Mouse (Mus musculus) kidney, embryonic 15.5 days (tissue): ENCODE measurements at regions not wholly inside any gene's neighbourhood (a gene's known extent, or its start where the extent isn't known, plus 50 kb on each side); places are given as distances from the start of the nearest gene placed in this dataset.

ENCODE experiments used
- ATAC-seq: fragments of 200-750 bp; cut with Nextera tagmentation; replicated peaks from 2 replicates; pipeline ENCODE4 v1.8.0; 2017; ENCODE audit warnings: moderate TSS enrichment; ENCODE audit not compliant: low FRiP score
- H3K27ac ChIP-seq: fragments of 300-500 bp; sonication (generic); 2 replicates; pipeline ENCODE4 v1.5.1; 2015; ENCODE audit warnings: mild to moderate bottlenecking, inconsistent platforms
- H3K27me3 ChIP-seq: fragments of 300-500 bp; sonication (generic); 2 replicates; pipeline ENCODE4 v1.6.1; 2015; ENCODE audit warnings: inconsistent platforms
- H3K36me3 ChIP-seq: fragments of 300-500 bp; sonication (generic); 2 replicates; pipeline ENCODE4 v1.6.1; 2015; ENCODE audit warnings: inconsistent platforms
- H3K4me1 ChIP-seq: fragments of 300-500 bp; sonication (generic); 2 replicates; pipeline ENCODE4 v1.6.1; 2015; ENCODE audit warnings: inconsistent platforms
- H3K4me2 ChIP-seq: fragments of 300-500 bp; sonication (generic); 2 replicates; pipeline ENCODE4 v1.6.1; 2015; ENCODE audit warnings: moderate library complexity, mild to moderate bottlenecking, inconsistent platforms
- H3K4me3 ChIP-seq: fragments of 300-500 bp; sonication (generic); replicated peaks from 2 replicates; pipeline ENCODE4 v1.5.1; 2015; ENCODE audit warnings: mild to moderate bottlenecking, inconsistent platforms
- H3K9ac ChIP-seq: fragments of 300-500 bp; sonication (generic); 2 replicates; pipeline ENCODE4 v1.6.1; 2015; ENCODE audit warnings: mild to moderate bottlenecking, inconsistent platforms
- H3K9me3 ChIP-seq: fragments of 300-500 bp; sonication (generic); replicated peaks from 2 replicates; pipeline ENCODE4 v1.6.1; 2016; ENCODE audit warnings: inconsistent platforms
- WGBS: fragments of 180-500 bp; shearing (Covaris S2); methylation state at CpG from one replicate; pipeline ENCODE4 v1.1.7; 2015; ENCODE audit warnings: mixed read lengths; 5-methylcytosine and 5-hydroxymethylcytosine counted together

DNA sequence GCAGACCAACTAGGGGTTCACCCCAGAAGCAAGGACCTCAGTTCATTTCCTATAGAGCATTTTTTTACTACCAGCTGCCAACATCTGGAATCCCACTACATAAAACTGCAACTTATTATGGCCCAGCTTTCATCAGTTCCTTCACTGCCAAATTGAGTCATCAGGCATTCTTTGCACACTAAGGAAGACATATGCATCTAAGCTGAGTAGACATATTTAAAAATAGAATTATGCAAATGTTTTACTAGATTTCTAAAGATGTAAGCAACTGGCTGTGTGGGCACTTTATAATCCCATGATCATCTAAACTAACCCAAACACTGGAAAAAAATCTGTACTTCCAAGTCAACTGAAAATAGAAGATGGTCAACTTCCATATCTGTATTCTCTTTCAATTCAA lies 415.9 kb upstream of the Rarb start:
- no peaks in the 10 kb centered on the region for H3K36me3 ChIP-seq
- no peak overlapping the region for H3K9ac ChIP-seq
- H3K4me1 ChIP-seq: no peaks in the 10 kb centered on the region
- H3K27ac ChIP-seq: no peak overlapping the region
- H3K4me3 ChIP-seq: no peak overlapping the region
- no peaks in the 10 kb centered on the region for H3K27me3 ChIP-seq
- no peak for ATAC-seq
- no peaks in the 10 kb centered on the region for H3K9me3 ChIP-seq
- H3K4me2 ChIP-seq: no peak overlapping the region

DNA sequence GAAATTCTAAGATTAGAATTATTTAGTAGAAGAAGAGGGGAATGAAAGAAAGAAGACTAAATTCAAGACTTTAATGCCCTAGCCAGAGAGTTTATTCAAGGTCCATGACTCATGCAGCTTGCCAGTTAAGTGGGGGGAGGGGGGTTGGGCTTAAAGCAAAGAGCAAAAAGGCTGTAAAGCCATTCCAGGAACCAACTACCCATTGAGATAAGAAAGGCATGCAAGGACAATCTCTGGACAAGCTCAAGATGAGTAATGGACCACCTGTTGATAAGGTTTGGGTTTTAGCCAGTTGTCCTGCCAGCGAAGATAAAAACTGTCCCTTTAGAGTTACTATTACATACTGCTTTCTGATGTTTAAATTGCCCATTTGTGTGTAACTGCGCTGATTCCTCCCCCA lies 392.5 kb upstream of the Rarb start:
- Histone ChIP-seq H3K9me3 (0 out of 2 replicates have a peak, but pooled peaks cover 2% of the 10 kb centered on the region), H3K4me1 (no peaks in the 10 kb centered on the region), H3K27me3 (no peaks in the 10 kb centered on the region), H3K27ac (no peak overlapping the region), H3K9ac (no peak overlapping the region), H3K4me2 (no peak overlapping the region), H3K36me3 (no peaks in the 10 kb centered on the region), H3K4me3 (no peak overlapping the region)
- no peak for ATAC-seq
- WGBS: 90% methylated on average over 2 of the region's 2 CpGs

DNA sequence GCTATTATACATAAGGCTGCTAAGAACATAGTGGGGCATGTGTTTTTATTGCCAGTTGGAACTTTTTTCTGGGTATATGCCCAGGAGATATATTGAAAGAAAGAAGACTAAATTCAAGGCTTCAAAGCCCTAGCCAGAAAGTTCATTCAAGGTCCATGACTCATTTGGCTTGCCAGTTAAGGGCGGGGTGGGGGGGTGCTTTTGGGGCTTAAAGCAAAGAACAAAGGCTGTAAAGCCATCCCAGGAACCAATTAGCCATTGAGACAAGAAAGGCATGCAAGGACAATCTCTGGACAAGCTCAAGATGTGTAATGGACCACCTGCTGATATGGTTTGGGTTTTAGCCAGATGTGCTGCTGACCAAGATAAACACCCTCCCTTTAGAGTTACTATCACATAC lies 386.7 kb upstream of the Rarb start:
- H3K27me3 ChIP-seq: no peaks in the 10 kb centered on the region
- H3K4me1 ChIP-seq: no peaks in the 10 kb centered on the region
- H3K27ac ChIP-seq: no peak overlapping the region
- H3K4me3 ChIP-seq: no peak overlapping the region
- 89% methylated on average over 1 of the region's 1 CpGs for WGBS
- H3K4me2 ChIP-seq: no peak overlapping the region
- no peak overlapping the region for H3K9ac ChIP-seq
- H3K36me3 ChIP-seq: no peaks in the 10 kb centered on the region
- H3K9me3 ChIP-seq: 0 out of 2 replicates have a peak, but pooled peaks cover 2% of the 10 kb centered on the region
- no peak for ATAC-seq

DNA sequence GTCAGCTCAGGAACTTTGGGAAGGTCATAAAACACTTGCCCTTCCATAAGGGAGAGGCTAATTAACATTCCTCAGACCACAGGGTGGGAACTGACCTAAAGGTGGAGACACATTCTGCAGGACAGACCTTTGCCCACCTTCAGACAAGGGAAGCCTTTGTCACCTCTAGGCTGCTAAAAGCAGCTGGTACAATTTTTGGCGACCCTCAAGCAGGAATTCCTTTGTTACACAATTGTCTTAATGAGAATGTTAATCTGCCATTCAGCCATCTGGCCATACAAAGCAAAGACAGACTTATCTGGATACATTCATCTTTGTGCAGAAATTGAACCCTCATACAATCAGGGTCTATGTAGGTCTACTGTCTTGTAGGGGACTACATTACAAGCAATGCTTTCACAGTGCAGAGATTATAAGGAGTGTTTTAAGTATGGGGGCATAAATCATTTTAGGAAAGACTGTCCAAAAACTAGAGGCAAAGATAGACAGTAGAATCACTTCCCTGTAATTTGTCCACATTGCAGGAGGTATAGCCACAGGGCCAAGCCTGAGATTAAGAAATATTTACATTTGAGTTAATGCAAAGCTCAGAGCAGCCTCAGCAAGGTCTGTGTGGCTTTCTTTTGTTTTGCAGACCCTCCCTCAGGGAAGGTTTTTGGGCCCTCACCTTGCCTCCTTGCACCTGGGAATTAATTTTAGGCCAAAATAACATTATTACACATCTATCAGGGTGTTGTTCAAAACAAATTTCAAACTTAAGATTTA lies 384.5 kb upstream of the Rarb start:
- Histone ChIP-seq H3K9ac (no peak overlapping the region), H3K4me1 (no peaks in the 10 kb centered on the region), H3K4me3 (no peak overlapping the region), H3K27me3 (no peaks in the 10 kb centered on the region), H3K9me3 (0 out of 2 replicates have a peak, but pooled peaks cover 2% of the 10 kb centered on the region), H3K4me2 (no peak overlapping the region), H3K27ac (no peak overlapping the region), H3K36me3 (no peaks in the 10 kb centered on the region)
- WGBS: 42% methylated on average over 1 of the region's 1 CpGs
- ATAC-seq: no peak

DNA sequence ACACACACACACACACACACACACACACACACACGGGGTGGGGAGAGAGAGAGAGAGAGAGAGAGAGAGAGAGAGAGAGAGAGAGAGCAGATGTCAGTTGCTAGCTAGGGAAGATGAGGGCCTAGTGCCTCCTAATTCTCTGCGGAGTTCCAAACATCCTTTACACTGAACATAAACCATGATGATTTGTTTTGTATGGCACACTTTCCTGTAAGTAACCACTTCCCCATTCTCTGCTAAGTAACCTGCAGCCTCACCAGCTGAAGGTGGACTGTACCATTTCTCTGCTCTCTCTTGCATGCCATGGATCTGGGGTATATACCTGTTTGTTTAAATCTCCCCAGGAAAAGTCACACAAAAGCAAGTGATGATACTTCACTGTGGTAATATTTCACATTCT lies 374.0 kb upstream of the Rarb start:
- Histone ChIP-seq H3K4me1 (no peaks in the 10 kb centered on the region), H3K36me3 (no peaks in the 10 kb centered on the region), H3K4me3 (no peak overlapping the region), H3K9me3 (no peaks in the 10 kb centered on the region), H3K27me3 (no peaks in the 10 kb centered on the region), H3K27ac (no peak overlapping the region), H3K4me2 (no peak overlapping the region), H3K9ac (no peak overlapping the region)
- ATAC-seq: no peak
- 91% methylated on average over 2 of the region's 2 CpGs for WGBS

DNA sequence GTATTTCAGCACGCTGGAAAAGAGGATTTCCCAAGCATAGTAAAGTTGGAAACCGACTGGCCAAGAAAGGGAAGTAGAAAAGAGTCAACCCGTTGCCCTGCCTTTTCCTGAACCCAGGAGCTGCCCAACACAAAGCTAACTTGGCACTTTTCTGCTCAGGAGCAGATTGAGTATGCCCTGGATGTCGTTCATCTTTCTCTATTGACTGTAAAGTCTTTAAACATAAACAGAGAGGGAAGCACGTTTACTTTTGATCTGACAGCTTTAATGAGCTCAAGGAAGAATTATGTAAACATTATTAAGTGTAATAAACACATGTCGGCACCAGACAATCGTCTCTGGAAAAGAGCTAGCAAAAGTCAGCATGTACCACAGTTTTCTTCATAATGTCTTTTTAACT lies 354.3 kb upstream of the Rarb start:
- no peak for ATAC-seq
- 15% methylated on average over 7 of the region's 7 CpGs for WGBS
- peaks cover 15% of the 10 kb centered on the region for H3K4me1 ChIP-seq
- no peaks in the 10 kb centered on the region for H3K36me3 ChIP-seq
- H3K4me3 ChIP-seq: peak overlapping the region; percentile 52
- H3K9me3 ChIP-seq: no peaks in the 10 kb centered on the region
- peak overlapping the region; percentile 95 for H3K4me2 ChIP-seq
- H3K9ac ChIP-seq: no peak overlapping the region
- no peak overlapping the region for H3K27ac ChIP-seq
- H3K27me3 ChIP-seq: peaks cover 19% of the 10 kb centered on the region

DNA sequence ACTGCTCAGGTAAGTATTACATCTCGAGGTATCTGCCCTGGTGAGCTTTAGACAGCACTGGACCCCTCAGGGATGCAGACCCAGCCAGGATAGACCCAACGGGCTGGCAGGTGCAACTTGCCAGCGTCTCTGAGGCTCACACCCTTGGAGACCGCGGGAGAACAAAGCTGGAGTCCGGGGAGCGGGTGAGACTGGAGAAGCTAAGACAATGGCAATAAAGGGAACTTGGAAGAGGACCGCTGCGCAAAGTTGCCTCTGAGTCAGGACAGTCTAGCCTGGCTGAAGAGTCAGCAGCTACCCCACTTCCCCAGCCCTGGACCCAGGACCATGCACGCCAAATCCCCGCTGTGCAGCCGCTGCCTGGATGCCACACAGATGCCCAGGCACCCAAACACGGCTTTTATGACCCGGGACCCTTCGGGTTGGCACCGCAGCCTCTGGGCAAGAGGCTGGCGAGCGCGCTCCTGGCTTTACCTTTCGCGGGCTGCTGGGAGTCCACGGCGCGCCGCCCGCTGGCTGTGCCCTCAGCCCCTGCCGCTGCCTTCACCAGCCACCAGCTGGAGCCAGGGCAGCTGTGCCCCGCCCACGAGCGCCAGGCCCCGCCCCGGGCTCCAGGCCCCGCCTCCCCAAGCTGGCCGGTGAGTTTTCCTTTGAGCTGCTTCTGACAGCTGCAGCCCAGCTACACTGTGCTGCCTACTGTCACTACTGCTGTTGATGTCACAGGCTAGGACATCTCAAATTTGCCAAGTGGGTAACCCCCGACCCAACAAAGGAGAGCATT lies 353.6 kb upstream of the Rarb start:
- ATAC-seq: peak; percentile 96
- H3K4me1 ChIP-seq: peaks cover 15% of the 10 kb centered on the region
- peak overlapping the region; percentile 41; the same call in 1 of the 2 replicates for H3K9ac ChIP-seq
- H3K27me3 ChIP-seq: peaks cover 19% of the 10 kb centered on the region
- no peaks in the 10 kb centered on the region for H3K9me3 ChIP-seq
- H3K36me3 ChIP-seq: no peaks in the 10 kb centered on the region
- WGBS: 3% methylated on average over 35 of the region's 35 CpGs
- peak overlapping the region; percentile 95 for H3K4me2 ChIP-seq
- peak overlapping the region; percentile 52 for H3K4me3 ChIP-seq
- no peak overlapping the region for H3K27ac ChIP-seq

DNA sequence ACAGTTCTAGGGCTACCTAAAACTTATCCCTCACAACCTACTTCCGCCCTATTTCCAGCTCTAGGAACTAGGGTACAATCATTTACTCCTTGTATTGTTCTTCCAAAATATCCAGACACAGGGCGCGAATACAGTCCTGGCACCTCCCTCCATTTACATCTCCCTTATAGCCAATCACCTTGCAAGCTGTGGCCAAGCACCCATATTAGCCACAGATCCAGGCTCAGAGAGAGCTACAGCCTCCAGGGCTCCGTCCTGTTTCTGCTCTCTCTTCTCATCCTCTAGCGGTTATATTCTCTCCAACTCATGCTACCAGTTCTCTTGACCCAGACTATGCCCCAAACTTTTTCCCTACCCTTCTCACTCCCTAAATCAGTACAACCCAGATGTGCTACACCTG lies 352.9 kb upstream of the Rarb start:
- Histone ChIP-seq H3K4me2 (peak overlapping the region; percentile 95), H3K27me3 (peaks cover 19% of the 10 kb centered on the region), H3K9ac (no peak overlapping the region), H3K27ac (no peak overlapping the region), H3K9me3 (no peaks in the 10 kb centered on the region), H3K4me1 (peaks cover 15% of the 10 kb centered on the region), H3K36me3 (no peaks in the 10 kb centered on the region), H3K4me3 (peak overlapping the region; percentile 52)
- ATAC-seq: peak; percentile 16; the same call in 1 of the 2 replicates
- WGBS: 37% methylated on average over 5 of the region's 5 CpGs

DNA sequence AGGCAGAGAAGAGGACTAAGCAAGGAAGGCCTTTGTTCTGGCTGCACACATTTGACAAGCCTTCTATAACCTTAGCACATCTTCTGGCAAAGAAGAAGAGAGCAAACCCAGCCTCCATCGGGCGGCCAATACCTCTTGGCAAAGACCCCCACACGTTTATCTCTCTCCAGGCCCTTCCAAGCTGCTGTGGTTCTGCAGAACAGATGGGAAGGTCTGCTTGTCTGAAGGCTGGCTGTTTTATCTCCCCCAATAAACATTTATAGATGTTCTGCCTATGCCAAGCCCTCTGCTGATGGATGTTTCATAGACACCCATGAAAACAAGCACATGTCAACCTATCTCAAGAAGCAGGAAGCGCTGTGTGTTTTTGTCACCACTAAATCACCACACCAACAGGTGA lies 339.4 kb upstream of the Rarb start:
- 73% methylated on average over 4 of the region's 4 CpGs for WGBS
- no peak overlapping the region for H3K4me3 ChIP-seq
- H3K4me1 ChIP-seq: no peaks in the 10 kb centered on the region
- no peaks in the 10 kb centered on the region for H3K36me3 ChIP-seq
- H3K27me3 ChIP-seq: no peaks in the 10 kb centered on the region
- H3K9ac ChIP-seq: no peak overlapping the region
- H3K4me2 ChIP-seq: no peak overlapping the region
- H3K9me3 ChIP-seq: no peaks in the 10 kb centered on the region
- no peak overlapping the region for H3K27ac ChIP-seq
- no peak for ATAC-seq

DNA sequence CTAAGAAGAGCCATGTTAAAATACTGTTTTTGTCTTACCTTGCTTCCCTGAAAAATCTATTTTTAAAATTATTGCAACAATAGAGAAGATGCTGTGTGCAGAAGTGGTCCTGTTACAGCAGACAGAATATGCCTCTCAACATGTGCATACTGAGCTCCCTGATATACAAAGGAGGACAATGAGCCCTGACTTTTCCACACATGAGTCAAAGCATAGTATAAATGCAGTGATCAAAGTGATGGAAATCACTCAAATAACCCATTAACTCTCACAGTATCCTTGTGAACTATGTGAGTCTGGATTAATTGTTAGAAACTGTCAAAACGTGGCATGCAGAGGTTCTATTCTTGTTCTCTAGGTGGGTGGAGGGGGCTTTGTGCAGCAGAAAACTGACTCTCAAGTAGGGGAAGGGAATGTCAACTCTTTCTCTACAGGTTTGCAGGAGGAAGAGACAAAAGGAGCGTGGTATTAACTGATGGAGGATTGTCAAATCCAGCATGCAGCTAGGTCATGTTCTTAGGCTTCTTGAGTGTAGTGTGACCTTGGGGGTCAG lies 337.5 kb upstream of the Rarb start:
- no peak for ATAC-seq
- Histone ChIP-seq H3K4me1 (no peaks in the 10 kb centered on the region), H3K9ac (no peak overlapping the region), H3K4me2 (no peak overlapping the region), H3K4me3 (no peak overlapping the region), H3K9me3 (no peaks in the 10 kb centered on the region), H3K27ac (no peak overlapping the region), H3K36me3 (no peaks in the 10 kb centered on the region), H3K27me3 (no peaks in the 10 kb centered on the region)
- WGBS: 67% methylated on average over 2 of the region's 2 CpGs

DNA sequence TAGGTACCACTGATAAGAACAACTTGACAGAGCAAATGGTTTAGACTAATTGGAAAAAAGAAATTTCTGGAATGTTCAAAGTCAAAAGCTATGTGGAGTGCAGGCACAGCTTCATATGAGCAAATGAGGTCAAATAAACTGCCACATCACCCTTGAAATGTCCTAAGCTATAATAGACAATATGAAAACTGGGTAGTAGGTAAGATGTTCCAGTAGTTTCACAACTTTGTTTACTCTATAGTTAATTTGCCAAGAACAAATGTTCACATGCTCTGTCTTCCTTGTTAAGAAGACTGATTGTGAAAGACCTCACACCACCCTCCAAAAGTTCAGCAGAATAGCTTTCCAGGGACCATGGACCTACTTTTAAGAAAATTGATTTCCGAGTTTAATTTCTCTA lies 301.7 kb upstream of the Rarb start:
- Histone ChIP-seq H3K9me3 (no peaks in the 10 kb centered on the region), H3K4me3 (no peak overlapping the region), H3K27ac (no peak overlapping the region), H3K4me1 (no peaks in the 10 kb centered on the region), H3K9ac (no peak overlapping the region), H3K27me3 (no peaks in the 10 kb centered on the region), H3K36me3 (no peaks in the 10 kb centered on the region), H3K4me2 (no peak overlapping the region)
- no peak for ATAC-seq
- WGBS: 89% methylated on average over 1 of the region's 1 CpGs

DNA sequence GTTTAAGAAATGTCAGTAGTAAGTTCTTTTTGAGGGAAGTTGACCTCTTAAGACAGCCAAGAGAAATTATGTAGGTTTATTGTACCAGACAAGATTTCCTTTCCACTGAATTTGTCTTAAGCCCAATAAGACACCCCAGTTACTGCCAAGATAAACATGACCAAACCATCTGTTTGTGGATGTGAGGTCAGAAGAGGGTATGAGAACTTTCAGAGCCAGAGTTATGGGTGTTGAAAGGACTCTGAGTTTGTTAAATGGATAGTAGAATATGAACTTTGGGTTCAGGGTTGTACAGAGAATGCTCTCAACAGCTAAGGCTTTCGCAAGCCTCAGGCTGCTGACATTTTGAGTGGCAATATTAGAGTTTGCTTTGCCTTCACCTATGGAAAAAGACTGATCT lies 287.7 kb upstream of the Rarb start:
- 66% methylated on average over 1 of the region's 1 CpGs for WGBS
- no peak overlapping the region for H3K4me2 ChIP-seq
- no peak overlapping the region for H3K9ac ChIP-seq
- H3K4me1 ChIP-seq: no peaks in the 10 kb centered on the region
- no peaks in the 10 kb centered on the region for H3K27me3 ChIP-seq
- no peak overlapping the region for H3K4me3 ChIP-seq
- no peaks in the 10 kb centered on the region for H3K9me3 ChIP-seq
- H3K36me3 ChIP-seq: no peaks in the 10 kb centered on the region
- no peak for ATAC-seq
- H3K27ac ChIP-seq: no peak overlapping the region
